Mouse (Mus musculus) megakaryocyte progenitor cell, adult 5-6 weeks (primary cell): Measurements from ENCODE around the gene Terf2. TPM values are rescaled to one million over a fixed set of nuclear protein-coding genes. Genes with fewer than 3 reads are reported as not detected.
"Not testable (repeated sequence)": the region's sequence is repeated elsewhere in the genome, so short reads cannot be mapped to it uniquely, and the experiment has no call there.

ENCODE experiments used
- ATAC-seq: replicated peaks from 2 replicates; pipeline ENCODE4 v1.8.0; 2016; ENCODE audit warnings: mild to moderate bottlenecking, moderate TSS enrichment, inconsistent platforms; ENCODE audit not compliant: poor library complexity
- total RNA-seq, 2 experiments: library from RNA; stranded (forward) in 1 of 2; stranded (reverse) in 1 of 2; fragments of 157-497, 149-512 nt in 1 of 2; fragments of 200-1000 nt in 1 of 2; gene quantifications; 2 replicates each; pipeline versions ENCODE4 v1.2.3 to v1.2.4; 2015 to 2017

The Terf2 gene
- total RNA-seq, 2 experiments from 2014 or later = 36.6 to 38.8 TPM

DNA sequence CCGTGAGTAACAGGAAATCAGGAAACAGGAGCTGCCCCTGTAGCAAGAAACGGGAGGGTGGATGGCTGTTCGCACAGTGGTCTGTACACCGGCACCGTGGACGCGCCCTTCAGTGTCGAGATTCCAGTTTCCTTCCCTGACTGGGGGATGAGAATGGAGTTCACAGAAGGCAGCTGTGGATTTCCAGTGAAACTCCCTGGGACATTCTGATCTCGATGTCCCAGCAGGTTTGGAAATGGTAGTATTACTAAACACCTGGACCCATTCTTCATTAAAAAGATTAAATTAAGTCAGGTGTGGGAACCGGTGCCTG lies 18.6 kb upstream of the Terf2 start:
- ATAC-seq = no peak

DNA sequence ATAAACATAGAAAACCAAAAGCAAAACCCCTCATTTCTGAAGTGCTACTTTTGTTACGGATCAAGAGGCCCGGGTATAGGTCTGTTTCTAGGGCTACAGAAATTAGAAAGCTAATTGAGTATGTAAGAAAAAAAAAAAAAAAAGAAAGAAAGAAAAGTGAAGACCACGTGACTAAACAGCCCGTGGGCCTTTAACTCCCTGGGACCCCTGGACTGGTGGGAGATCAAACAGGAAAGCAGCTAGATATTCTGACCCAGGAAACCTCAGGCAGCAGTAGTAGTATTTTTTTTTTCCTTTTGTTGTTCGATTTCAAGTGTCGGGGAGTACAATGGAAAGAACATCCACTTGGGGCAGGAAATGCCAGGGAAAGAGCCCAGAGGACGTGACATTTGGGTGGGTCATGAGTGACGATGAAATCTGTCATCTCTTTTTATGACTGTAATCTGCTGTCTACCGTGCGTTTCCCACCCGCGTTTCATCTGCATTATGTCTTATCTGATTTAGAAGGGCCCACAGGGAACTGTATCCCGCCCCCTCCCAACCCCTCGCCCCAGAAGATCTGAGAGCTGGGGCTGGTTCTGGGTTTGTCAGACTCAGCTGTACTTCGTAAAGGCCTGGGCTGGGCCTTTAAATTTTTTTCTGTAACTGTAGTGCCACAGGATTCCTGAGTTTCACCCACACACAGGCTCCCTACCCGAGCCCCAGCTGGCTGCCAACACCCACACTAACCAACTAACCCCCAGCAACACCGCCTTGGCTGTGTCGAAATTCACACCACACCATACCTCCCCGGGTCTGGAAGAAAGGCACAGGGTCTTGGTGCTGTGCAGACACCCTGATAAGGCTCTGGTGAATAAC lies 18.0 kb upstream of the Terf2 start:
- peak; percentile 51 for ATAC-seq

GRCm38 (mm10) chr8:107113209-107113608 lies 16.9 kb upstream of the Terf2 start:
- ATAC-seq = no peak

DNA sequence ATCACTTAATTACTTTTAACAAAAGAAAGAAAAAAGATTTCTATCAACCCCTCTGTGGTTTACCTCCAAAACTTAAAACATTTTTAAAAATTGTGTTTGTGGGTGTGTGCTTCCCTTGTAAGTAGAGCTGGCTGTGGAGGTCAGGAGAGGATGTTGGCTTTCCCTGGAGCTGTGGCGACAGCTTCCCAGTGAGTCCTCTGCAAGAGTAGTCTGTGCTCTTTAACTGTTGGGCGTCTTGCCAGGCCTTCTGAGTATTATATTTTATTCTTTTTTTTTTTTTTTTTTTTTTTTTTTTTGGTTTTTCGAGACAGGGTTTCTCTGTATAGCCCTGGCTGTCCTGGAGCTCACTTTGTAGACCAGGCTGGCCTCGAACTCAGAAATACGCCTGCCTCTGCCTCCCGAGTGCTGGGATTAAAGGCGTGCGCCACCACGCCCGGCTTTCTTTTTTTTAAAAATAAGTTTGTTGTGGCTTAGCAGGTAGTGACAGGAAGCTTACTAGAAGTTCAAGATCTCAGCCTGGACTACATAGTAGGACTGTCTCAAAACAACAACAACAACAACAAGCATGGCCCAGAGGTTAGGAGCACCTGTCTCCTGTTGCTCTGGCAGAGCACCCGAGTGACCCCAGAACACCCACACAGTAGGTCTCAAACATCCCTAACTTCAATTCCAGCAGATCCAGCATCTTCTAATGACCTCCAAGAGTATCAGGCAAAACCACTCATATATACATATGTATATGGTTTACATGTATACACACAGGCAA lies 15.2 kb upstream of the Terf2 start:
- no peak for ATAC-seq

DNA sequence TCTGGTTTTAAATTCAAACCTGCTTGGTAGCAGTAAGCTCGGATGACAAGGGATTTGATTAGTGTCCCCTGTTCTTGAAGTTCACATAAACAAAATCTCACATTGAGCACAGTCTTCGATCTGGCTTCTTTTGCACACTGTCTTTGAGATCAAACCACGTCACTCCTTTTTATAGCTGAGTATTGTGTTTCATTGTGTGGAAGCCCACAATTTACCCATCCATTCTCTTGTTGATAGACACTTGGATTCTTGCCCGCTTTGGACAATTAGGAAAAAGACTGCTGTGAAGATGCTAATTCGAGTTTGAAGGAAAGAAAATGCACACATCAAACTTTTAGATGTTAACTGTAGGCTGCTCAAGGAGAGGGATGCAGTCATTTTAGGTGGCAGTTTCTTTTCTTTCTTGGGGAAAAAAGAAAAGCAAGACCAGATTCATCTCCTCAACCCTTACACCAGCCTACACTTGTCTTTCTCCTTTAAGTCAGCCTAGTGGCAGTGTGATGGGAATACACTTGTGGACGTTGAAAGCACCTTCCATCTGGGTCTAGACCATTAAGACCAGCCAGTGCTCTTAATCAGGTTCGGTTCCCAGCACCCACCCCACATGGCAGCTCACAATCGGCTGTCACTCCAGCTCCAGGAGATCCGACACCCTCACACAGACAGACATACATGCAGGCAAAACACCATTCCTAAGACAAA lies 14.4 kb upstream of the Terf2 start:
- no peak for ATAC-seq

- peak; percentile 29; the same call in 1 of the 2 replicates for ATAC-seq
These were observed 13.6 kb upstream of the Terf2 start for GRCm38 (mm10) chr8:107109816-107110435.

DNA sequence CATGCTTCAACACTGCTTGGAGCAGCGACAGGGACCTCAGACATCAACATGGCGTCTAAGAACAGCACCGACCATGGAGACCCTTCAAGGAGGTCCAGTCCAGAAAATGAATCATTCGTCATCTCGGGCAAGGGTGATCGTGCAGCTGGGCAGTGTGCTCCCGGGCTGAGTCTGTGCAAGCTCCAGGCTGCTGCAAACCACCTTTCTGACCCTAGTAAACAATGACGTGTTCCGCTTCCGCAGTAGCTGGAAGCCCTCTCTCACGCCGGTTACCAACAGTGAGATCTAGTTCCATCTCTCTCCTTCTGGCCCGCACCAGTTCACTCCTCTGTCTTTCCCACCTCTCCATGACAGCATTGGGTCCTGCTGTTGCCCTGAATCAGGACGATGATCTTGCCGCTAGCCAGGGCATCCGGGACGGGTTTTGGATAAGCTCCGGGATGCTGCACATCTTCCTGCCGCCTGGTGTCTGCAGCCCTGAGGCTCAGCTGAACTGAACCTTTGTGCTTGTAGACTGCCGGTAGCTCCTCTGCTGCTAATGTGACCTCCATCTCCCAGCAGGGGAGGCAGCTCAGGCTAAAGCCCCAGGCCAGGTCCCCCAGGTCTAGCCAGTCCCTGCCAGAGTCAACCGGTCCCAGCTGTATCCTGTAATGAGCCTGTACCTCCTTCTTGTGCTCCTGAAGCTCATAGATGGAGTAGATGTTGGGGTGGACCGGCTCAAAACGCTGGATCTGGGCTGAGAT lies 12.8 kb upstream of the Terf2 start:
- no peak for ATAC-seq

- ATAC-seq = not testable (repeated sequence)
These were observed 11.7 kb upstream of the Terf2 start for GRCm38 (mm10) chr8:107108089-107108488.

GRCm38 (mm10) chr8:107104547-107104946 lies 8.2 kb upstream of the Terf2 start:
- ATAC-seq = peak; percentile 96

- no peak for ATAC-seq
These were observed 4.3 kb upstream of the Terf2 start for GRCm38 (mm10) chr8:107100635-107101034.

GRCm38 (mm10) chr8:107095717-107096365 lies 506 bp downstream of the Terf2 start:
- peak; percentile 14 for ATAC-seq

DNA sequence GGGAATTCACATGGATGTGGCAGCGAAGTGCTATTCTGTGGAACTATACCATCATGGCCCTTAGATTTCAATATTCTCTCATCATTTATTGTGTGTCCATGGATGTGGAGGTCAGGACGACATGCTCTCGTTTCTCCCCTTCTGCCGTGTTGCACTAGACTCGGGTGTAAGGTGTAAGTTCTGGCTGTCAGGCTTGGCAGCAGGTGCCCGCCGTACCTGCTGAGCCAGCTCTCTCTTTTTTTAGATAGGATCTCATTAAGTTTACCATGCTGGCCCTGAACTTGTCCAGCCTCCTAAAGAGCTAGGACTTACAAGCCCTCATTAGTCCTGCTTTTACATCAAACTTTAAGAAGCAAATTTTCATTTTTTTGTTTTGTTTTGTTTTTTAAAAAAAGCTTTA lies 5.8 kb downstream of the Terf2 start:
- ATAC-seq = no peak

DNA sequence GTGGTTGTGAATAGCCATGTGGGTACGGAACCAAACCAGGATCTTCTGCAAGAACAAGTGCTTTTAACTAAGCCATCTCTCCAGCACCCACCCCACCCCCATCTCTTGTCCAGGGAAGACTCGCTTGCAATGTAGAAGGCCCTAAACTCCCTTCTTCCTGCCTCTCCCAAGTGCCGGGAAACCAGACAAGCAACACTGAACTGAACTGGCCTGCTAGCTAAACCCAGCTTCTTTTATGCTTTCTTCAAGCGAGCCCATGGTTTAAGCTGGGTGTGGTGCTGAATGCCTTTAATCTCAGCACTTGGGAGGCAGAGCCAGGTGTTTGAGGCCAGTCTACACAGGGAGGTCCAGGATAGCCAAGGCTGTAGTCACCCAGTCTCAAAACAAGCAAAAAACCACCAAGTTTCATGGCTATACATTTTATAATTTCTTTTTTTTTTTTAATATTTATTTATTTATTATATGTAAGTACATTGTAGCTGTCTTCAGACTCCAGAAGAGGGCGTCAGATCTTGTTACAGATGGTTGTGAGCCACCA lies 7.8 kb downstream of the Terf2 start:
- no peak for ATAC-seq

GRCm38 (mm10) chr8:107086018-107086417 lies 10.3 kb downstream of the Terf2 start:
- no peak for ATAC-seq

DNA sequence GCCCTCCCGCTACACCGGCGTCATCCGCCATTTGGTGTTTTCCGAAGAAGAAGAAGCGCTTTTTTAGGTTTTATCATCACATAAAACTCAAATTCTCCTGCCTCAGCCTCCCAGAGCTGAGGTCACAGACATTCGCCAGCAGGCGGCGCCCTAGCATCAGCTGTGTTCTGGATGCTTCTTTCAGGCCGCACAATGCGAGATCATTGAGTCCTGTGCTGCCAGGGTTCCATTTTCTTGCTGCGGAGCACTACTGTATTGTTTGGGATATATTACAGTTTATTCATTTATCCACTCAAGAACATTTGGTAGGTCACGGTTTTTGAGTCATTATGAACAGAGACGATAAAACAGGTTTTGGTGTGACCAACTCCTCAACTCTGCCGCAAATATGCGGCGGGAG lies 11.0 kb downstream of the Terf2 start:
- ATAC-seq = peak; percentile 48; the same call in 1 of the 2 replicates

DNA sequence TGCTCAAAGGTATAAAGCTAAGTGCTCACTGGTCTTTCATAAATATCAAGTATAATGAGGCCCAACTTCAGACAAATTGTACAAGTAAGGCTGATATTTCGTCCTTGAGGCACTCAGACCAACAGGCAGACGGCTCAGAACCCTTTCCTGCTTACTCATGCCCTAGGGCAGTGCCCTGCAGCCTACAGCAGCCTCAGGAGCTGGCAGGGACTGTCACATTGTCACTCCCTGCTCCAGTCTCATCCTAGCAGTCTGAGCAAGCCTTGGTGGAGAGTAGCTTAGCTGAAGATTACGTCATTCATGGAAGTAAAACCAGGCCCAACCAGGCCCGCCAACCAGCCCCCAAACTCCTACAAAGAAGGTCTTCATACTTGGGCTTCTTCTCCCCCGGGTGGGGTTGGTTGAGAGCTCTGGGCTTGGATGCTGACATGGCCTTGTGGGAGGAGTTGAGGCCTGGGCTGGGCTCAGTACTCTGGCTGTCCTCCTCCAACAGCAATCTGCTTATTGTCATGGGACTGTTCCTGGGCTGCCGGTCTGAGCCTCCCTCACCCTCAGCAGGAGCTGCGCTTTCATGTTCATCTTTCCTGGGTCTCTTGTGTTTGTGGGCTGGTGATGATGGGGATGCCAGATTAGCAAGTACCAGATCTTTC lies 20.0 kb downstream of the Terf2 start:
- no peak for ATAC-seq

DNA sequence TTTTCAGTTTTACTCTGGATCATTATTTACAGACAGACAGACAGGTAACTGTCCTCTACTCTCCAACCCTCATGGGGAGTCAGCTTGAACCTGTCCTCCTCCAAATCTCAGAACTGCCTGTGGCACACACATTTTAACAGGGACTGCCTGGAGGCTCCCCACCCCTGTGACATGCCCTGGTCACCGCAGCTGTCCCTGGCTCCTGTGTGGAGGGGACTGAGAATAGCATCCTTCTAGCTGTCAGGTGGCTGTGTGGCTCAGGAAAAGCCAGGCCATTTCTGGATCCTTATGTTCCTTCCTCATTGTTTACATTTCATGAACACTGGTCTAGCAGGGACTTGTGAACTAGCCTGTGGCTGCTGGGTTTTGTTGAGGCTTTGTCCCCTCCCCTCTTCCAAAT lies 22.2 kb downstream of the Terf2 start:
- no peak for ATAC-seq

DNA sequence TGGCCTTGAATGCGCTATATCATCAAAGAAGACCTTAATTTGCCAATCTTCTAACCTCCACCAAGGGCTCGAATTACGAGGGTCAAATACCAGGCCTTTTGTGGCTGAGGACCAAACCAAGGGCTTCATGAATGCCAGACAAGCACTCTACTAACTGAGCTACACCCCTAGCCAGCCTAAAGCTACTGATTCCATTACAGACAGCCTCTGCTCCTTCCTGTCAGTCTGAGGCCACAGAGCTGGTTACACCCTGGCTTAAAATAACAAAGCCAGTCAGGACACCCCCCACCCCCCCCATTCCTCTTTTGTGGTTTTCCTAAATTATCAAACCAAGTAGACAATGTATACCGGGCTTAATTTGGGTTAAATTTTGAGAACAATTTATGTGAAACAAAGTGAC lies 22.6 kb downstream of the Terf2 start:
- 0 out of 2 replicates have a peak, but pooled peaks have one; percentile 24 for ATAC-seq
